Mouse (Mus musculus) heart, embryonic 12.5 days (tissue): ENCODE measurements around the gene Ptprk. TPM values are rescaled to one million over a fixed set of nuclear protein-coding genes. Genes with fewer than 3 reads are reported as not detected.

Experiments
- ATAC-seq: fragments of 200-750 bp; cut with Nextera tagmentation; 2 replicates; pipeline ENCODE4 v1.8.0; 2017; ENCODE audit warnings: moderate TSS enrichment, moderate library complexity; ENCODE audit not compliant: insufficient number of reproducible peaks, low FRiP score
- H3K27ac ChIP-seq: fragments of 300-500 bp; sonication (generic); 2 replicates; pipeline ENCODE4 v1.5.1; 2016; ENCODE audit warnings: mild to moderate bottlenecking, moderate library complexity; ENCODE audit not compliant: poor library complexity, severe bottlenecking
- H3K27me3 ChIP-seq: fragments of 300-500 bp; sonication (generic); replicated peaks from 2 replicates; pipeline ENCODE4 v1.6.1; 2016; ENCODE audit warnings: mild to moderate bottlenecking, moderate library complexity
- H3K36me3 ChIP-seq: fragments of 300-500 bp; sonication (generic); 2 replicates; pipeline ENCODE4 v1.6.1; 2016; ENCODE audit warnings: mild to moderate bottlenecking, moderate library complexity
- H3K4me1 ChIP-seq: fragments of 300-500 bp; sonication (generic); replicated peaks from 2 replicates; pipeline ENCODE4 v1.6.1; 2016; ENCODE audit warnings: mild to moderate bottlenecking
- H3K4me2 ChIP-seq: fragments of 300-500 bp; sonication (generic); 2 replicates; pipeline ENCODE4 v1.6.1; 2016; ENCODE audit warnings: mild to moderate bottlenecking, moderate library complexity
- H3K4me3 ChIP-seq: fragments of 300-500 bp; sonication (generic); 2 replicates; pipeline ENCODE4 v1.5.1; 2016; ENCODE audit warnings: mild to moderate bottlenecking
- H3K9ac ChIP-seq: fragments of 300-500 bp; sonication (generic); 2 replicates; pipeline ENCODE4 v1.6.1; 2016; ENCODE audit warnings: mild to moderate bottlenecking, moderate library complexity
- H3K9me3 ChIP-seq: fragments of 300-500 bp; sonication (generic); replicated peaks from 2 replicates; pipeline ENCODE4 v1.6.1; 2016; ENCODE audit warnings: mild to moderate bottlenecking, moderate library complexity
- WGBS: fragments of 180-500 bp; shearing (Covaris S2); methylation state at CpG from one replicate; pipeline ENCODE4 v1.1.7; 2016; 5-methylcytosine and 5-hydroxymethylcytosine counted together
- polyA plus RNA-seq: library from polyadenylated mRNA; unstranded; fragments of >200 nt; fragmentation: Nextera tagmentation; extraction: Ambion mirVana; gene quantifications from 2 replicates; pipeline ENCODE4 v1.2.1, GENCODE M21; 2016

Gene Ptprk
- polyA plus RNA-seq, 1 experiment from 2014 or later = 43.7 TPM

- Histone ChIP-seq H3K4me3 (no peak overlapping the region), H3K36me3 (no peaks in the 10 kb centered on the region), H3K4me2 (no peak overlapping the region), H3K4me1 (peaks cover 12% of the 10 kb centered on the region), H3K27ac (no peak overlapping the region), H3K9me3 (no peaks in the 10 kb centered on the region), H3K27me3 (no peaks in the 10 kb centered on the region), H3K9ac (no peak overlapping the region)
- WGBS = 84% methylated on average over 5 of the region's 5 CpGs
- ATAC-seq = no peak
These were observed 291.6 kb downstream of the Ptprk start for GRCm38 (mm10) chr10:28366065-28366677.

GRCm38 (mm10) chr10:28369808-28370207, 295.2 kb downstream of the Ptprk start:
- H3K9me3 ChIP-seq = no peaks in the 10 kb centered on the region
- no peak for ATAC-seq
- H3K4me3 ChIP-seq = no peak overlapping the region
- H3K27ac ChIP-seq = 0 out of 2 replicates have a peak overlapping the region, but pooled peaks have one; percentile 16
- H3K9ac ChIP-seq = no peak overlapping the region
- H3K36me3 ChIP-seq = no peaks in the 10 kb centered on the region
- H3K4me2 ChIP-seq = no peak overlapping the region
- H3K4me1 ChIP-seq = peaks cover 6% of the 10 kb centered on the region
- 44% methylated on average over 2 of the region's 2 CpGs for WGBS
- no peaks in the 10 kb centered on the region for H3K27me3 ChIP-seq

GRCm38 (mm10) chr10:28374874-28375273, 300.3 kb downstream of the Ptprk start:
- 83% methylated on average over 1 of the region's 1 CpGs for WGBS
- no peak for ATAC-seq
- no peaks in the 10 kb centered on the region for H3K27me3 ChIP-seq
- H3K36me3 ChIP-seq = no peaks in the 10 kb centered on the region
- no peaks in the 10 kb centered on the region for H3K9me3 ChIP-seq
- peaks cover 3% of the 10 kb centered on the region for H3K4me1 ChIP-seq
- no peak overlapping the region for H3K4me2 ChIP-seq
- H3K27ac ChIP-seq = no peak overlapping the region
- H3K9ac ChIP-seq = no peak overlapping the region
- H3K4me3 ChIP-seq = no peak overlapping the region

- 88% methylated on average over 7 of the region's 7 CpGs for WGBS
- no peak for ATAC-seq
- no peak overlapping the region for H3K4me2 ChIP-seq
These were observed 305.3 kb downstream of the Ptprk start for GRCm38 (mm10) chr10:28379752-28380488.

GRCm38 (mm10) chr10:28387563-28388222, 313.1 kb downstream of the Ptprk start:
- Histone ChIP-seq H3K4me2 (no peak overlapping the region), H3K36me3 (peaks cover 8% of the 10 kb centered on the region), H3K27ac (no peak overlapping the region), H3K9ac (no peak overlapping the region), H3K4me1 (no peaks in the 10 kb centered on the region), H3K27me3 (no peaks in the 10 kb centered on the region), H3K9me3 (no peaks in the 10 kb centered on the region), H3K4me3 (no peak overlapping the region)
- ATAC-seq = no peak
- 89% methylated on average over 15 of the region's 15 CpGs for WGBS

More at GRCm38 (mm10) chr10:28379752-28380488, 305.3 kb downstream of the Ptprk start:
- Histone ChIP-seq H3K4me3 (no peak overlapping the region), H3K9ac (no peak overlapping the region), H3K9me3 (no peaks in the 10 kb centered on the region), H3K27me3 (no peaks in the 10 kb centered on the region), H3K27ac (no peak overlapping the region), H3K4me1 (no peaks in the 10 kb centered on the region), H3K36me3 (peaks cover 8% of the 10 kb centered on the region)

- Histone ChIP-seq H3K27me3 (no peaks in the 10 kb centered on the region), H3K4me2 (no peak overlapping the region), H3K27ac (no peak overlapping the region), H3K9ac (no peak overlapping the region), H3K9me3 (no peaks in the 10 kb centered on the region), H3K4me3 (no peak overlapping the region), H3K36me3 (peaks cover 5% of the 10 kb centered on the region; the same call in 1 of the 2 replicates), H3K4me1 (peaks cover 1% of the 10 kb centered on the region; the same call in 1 of the 2 replicates)
- no peak for ATAC-seq
- WGBS = 88% methylated on average over 5 of the region's 5 CpGs
These were observed 316.5 kb downstream of the Ptprk start for GRCm38 (mm10) chr10:28391168-28391567.

DNA sequence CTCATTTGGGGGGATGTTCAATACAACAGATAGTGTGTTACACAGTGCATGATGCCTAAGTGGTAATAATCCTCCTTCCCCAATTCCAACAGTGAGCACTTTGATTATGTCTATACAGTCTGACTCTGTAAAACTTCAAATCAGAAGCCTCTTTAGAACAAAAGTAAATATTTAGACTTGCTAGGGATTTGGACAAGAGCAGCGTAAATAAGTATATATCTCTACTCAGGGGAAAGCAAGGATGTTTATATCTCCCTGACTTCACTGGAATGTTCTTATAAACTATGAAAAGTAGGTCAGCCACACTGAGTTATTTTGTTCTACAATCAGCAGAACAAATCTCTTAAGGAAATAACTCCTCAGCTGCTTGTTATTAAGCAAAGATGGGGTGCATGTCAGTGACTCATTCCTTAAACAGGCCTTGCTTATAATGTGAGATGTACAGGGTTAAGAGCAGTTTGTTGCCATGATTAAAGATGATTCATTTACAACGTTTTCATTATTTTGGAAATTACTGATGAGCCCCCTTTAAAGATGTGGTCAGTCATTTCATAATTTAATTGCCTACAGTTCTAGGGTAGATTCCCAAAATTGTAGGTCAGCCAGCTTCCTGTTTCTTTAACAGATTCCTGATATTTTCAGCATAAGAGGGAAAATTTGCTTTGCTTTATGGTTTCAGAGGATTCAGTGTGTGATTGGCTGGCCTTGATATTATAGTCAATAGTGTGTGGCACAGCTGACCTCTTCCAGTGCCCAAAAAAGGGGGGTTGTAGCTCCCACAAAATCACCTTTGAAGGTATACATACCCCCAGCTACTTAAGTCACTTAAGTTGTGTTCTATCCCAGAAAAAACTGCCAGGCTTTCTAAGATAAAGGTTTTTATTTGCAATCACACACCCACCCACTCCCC, 321.2 kb downstream of the Ptprk start:
- H3K27me3 ChIP-seq = no peaks in the 10 kb centered on the region
- H3K4me2 ChIP-seq = no peak overlapping the region
- H3K4me1 ChIP-seq = peaks cover 7% of the 10 kb centered on the region; the same call in 1 of the 2 replicates
- no peak overlapping the region for H3K27ac ChIP-seq
- no peak overlapping the region for H3K9ac ChIP-seq
- H3K9me3 ChIP-seq = no peaks in the 10 kb centered on the region
- H3K4me3 ChIP-seq = no peak overlapping the region
- peaks cover 5% of the 10 kb centered on the region; the same call in 1 of the 2 replicates for H3K36me3 ChIP-seq
- 73% methylated on average over 2 of the region's 2 CpGs for whole genome bisulfite sequencing
- no peak for ATAC-seq

- ATAC-seq = no peak
- no peak overlapping the region for H3K27ac ChIP-seq
- WGBS = 28% methylated on average over 1 of the region's 1 CpGs
These were observed 321.9 kb downstream of the Ptprk start for GRCm38 (mm10) chr10:28396520-28396915.

GRCm38 (mm10) chr10:28401796-28402195, 327.2 kb downstream of the Ptprk start:
- H3K4me2 ChIP-seq = no peak overlapping the region
- no peaks in the 10 kb centered on the region for H3K27me3 ChIP-seq
- H3K9me3 ChIP-seq = no peaks in the 10 kb centered on the region
- no peaks in the 10 kb centered on the region for H3K36me3 ChIP-seq
- no peak overlapping the region for H3K27ac ChIP-seq
- no peak overlapping the region for H3K9ac ChIP-seq
- no peaks in the 10 kb centered on the region for H3K4me1 ChIP-seq
- no peak overlapping the region for H3K4me3 ChIP-seq
- no peak for ATAC-seq

More at GRCm38 (mm10) chr10:28396520-28396915, 321.9 kb downstream of the Ptprk start:
- Histone ChIP-seq H3K4me2 (no peak overlapping the region), H3K4me1 (peaks cover 7% of the 10 kb centered on the region; the same call in 1 of the 2 replicates), H3K27me3 (no peaks in the 10 kb centered on the region), H3K9me3 (no peaks in the 10 kb centered on the region), H3K4me3 (no peak overlapping the region), H3K36me3 (peaks cover 5% of the 10 kb centered on the region; the same call in 1 of the 2 replicates), H3K9ac (no peak overlapping the region)

DNA sequence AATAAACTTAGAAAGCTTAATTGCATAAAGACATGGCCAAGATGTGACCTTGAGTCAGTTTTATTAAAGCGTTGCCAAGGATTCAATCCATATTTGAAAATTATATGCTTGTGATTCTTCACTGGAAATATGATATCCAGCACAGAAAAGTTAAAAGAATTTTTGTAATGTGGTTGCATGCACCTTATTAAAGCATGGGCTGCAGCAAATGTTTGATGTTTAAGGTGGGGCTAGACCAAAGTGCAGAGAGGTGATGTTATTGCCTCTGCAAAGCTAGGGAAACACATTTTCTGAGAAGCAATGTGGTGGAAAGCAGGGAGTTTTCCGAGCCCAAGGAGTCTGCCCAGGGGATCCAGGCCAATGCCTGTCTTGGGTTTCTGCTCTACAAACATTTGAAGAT, 334.4 kb downstream of the Ptprk start:
- ATAC-seq = no peak
- Histone ChIP-seq H3K9ac (no peak overlapping the region), H3K4me3 (no peak overlapping the region), H3K4me2 (no peak overlapping the region), H3K4me1 (no peaks in the 10 kb centered on the region), H3K9me3 (no peaks in the 10 kb centered on the region), H3K36me3 (no peaks in the 10 kb centered on the region), H3K27me3 (no peaks in the 10 kb centered on the region), H3K27ac (no peak overlapping the region)
- WGBS = 80% methylated on average over 2 of the region's 2 CpGs
